Mouse (Mus musculus) regulatory T cell (primary cell): ENCODE measurements around the gene Cryba2.

Experiments
- in situ Hi-C: fragments of 300-600 bp; cut with MboI, MseI; formaldehyde crosslinking; loops from one replicate; pipeline ENCODE4 v1.15.1; 2025; ENCODE audit warnings: high pct_unique_total_duplicates

Gene Cryba2

GRCm38 (mm10) chr1:74884196-74885141 is 8.5 kb downstream of the Cryba2 start:
- in situ Hi-C loops = no loop called here

GRCm38 (mm10) chr1:74883441-74883840 is 9.5 kb downstream of the Cryba2 start:
- in situ Hi-C loops = no loop called here

- in situ Hi-C loops = no loop called here
These were observed 10.1 kb downstream of the Cryba2 start for GRCm38 (mm10) chr1:74882828-74883227.

GRCm38 (mm10) chr1:74882055-74882734 is 10.7 kb downstream of the Cryba2 start:
- in situ Hi-C loops = no loop called here

- in situ Hi-C loops = no loop called here
These were observed 12.1 kb downstream of the Cryba2 start for GRCm38 (mm10) chr1:74880785-74881360.

GRCm38 (mm10) chr1:74877199-74877598 is 15.7 kb downstream of the Cryba2 start:
- in situ Hi-C loops = no loop called here

GRCm38 (mm10) chr1:74872218-74872617 is 20.7 kb downstream of the Cryba2 start:
- in situ Hi-C loops = no loop called here

- in situ Hi-C loops = no loop called here
These were observed 31.2 kb downstream of the Cryba2 start for GRCm38 (mm10) chr1:74861783-74862182.

- in situ Hi-C loops = no loop called here
These were observed 33.5 kb downstream of the Cryba2 start for GRCm38 (mm10) chr1:74859223-74859984.

- in situ Hi-C loops = no loop called here
These were observed 34.1 kb downstream of the Cryba2 start for GRCm38 (mm10) chr1:74858805-74859204.

- in situ Hi-C loops = no loop called here
These were observed 34.7 kb downstream of the Cryba2 start for GRCm38 (mm10) chr1:74858171-74858719.

GRCm38 (mm10) chr1:74857677-74858076 is 35.3 kb downstream of the Cryba2 start:
- in situ Hi-C loops = no loop called here

- in situ Hi-C loops = no loop called here
These were observed 35.7 kb downstream of the Cryba2 start for GRCm38 (mm10) chr1:74857201-74857600.

GRCm38 (mm10) chr1:74856791-74857190 is 36.2 kb downstream of the Cryba2 start:
- in situ Hi-C loops = no loop called here

GRCm38 (mm10) chr1:74856439-74856720 is 36.6 kb downstream of the Cryba2 start:
- in situ Hi-C loops = no loop called here

GRCm38 (mm10) chr1:74855651-74856438 is 37.1 kb downstream of the Cryba2 start:
- in situ Hi-C loops = no loop called here

GRCm38 (mm10) chr1:74855156-74855555 is 37.8 kb downstream of the Cryba2 start:
- in situ Hi-C loops = no loop called here

- in situ Hi-C loops = loop anchor here (5.0 kb wide), 1 partner anchor 38 kb away; the partner anchor contains the start of gene Cryba2
These were observed 38.5 kb downstream of the Cryba2 start, which contains the start of gene Cdk5r2 for GRCm38 (mm10) chr1:74854306-74855056. Gene Cdk5r2, plus strand, starts transcription at chr1:74854934.

GRCm38 (mm10) chr1:74851001-74851775 is 41.8 kb downstream of the Cryba2 start:
- in situ Hi-C loops = loop anchor here (5.0 kb wide), 1 partner anchor 41 kb away; the partner anchor contains the start of gene Cryba2
